Mouse (Mus musculus): ENCODE measurements around the gene Homer2. TPM values are rescaled to one million over a fixed set of nuclear protein-coding genes. Genes with fewer than 3 reads are reported as not detected.

Homer2 gene
- polyA plus RNA-seq, 1 experiment from 2014 or later: 80.4 TPM

- Histone ChIP-seq H3K36me3 (ENCODE audit: control insufficient read depth, insufficient read depth, low read length) (peaks cover 10% of the 10 kb centered on the region), H3K27ac (replicated peaks in 1 of 2; ENCODE audit: control insufficient read depth in 1 of 2, insufficient read depth in 1 of 2, low read depth in 2 of 2, low read length in 2 of 2) (no peak overlapping the region), H3K9ac (ENCODE audit: low read length) (no peak overlapping the region), H3K9me3 (ENCODE audit: control insufficient read depth, low read length) (no peaks in the 10 kb centered on the region), H3K27me3 (ENCODE audit: control insufficient read depth, insufficient read depth, low read length) (no peaks in the 10 kb centered on the region), H3K4me1 (ENCODE audit: control insufficient read depth in 2 of 2, insufficient read depth in 2 of 2, low read length in 2 of 2) (peaks cover 33 to 51% of the 10 kb centered on the region in 2 experiments), H3K4me3 (ENCODE audit: control insufficient read depth in 1 of 2, insufficient read depth in 1 of 2, low read depth in 1 of 2, low read length in 2 of 2) (no peak overlapping the region), H3K4me2 (ENCODE audit: low read length) (no peak overlapping the region)
- no peak for ATAC-seq (ENCODE audit: insufficient number of reproducible peaks, insufficient read depth, low FRiP score, low read depth)
- 90% methylated on average over 8 of the region's 8 CpGs for WGBS
Observed at GRCm38 (mm10) chr7:81649270-81649669, 58.1 kb downstream of the Homer2 start.

- no peak overlapping the region for H3K4me2 ChIP-seq (ENCODE audit: low read length)
- no peaks in the 10 kb centered on the region for H3K9me3 ChIP-seq (ENCODE audit: control insufficient read depth, low read length)
- peaks cover 27 to 44% of the 10 kb centered on the region in 2 experiments for H3K4me1 ChIP-seq (ENCODE audit: control insufficient read depth in 2 of 2, insufficient read depth in 2 of 2, low read length in 2 of 2)
- H3K36me3 ChIP-seq (ENCODE audit: control insufficient read depth, insufficient read depth, low read length): peaks cover 10% of the 10 kb centered on the region
- H3K9ac ChIP-seq (ENCODE audit: low read length): no peak overlapping the region
- no peak overlapping the region for H3K4me3 ChIP-seq (ENCODE audit: control insufficient read depth in 1 of 2, insufficient read depth in 1 of 2, low read depth in 1 of 2, low read length in 2 of 2)
- H3K27me3 ChIP-seq (ENCODE audit: control insufficient read depth, insufficient read depth, low read length): no peaks in the 10 kb centered on the region
- 76% methylated on average over 5 of the region's 5 CpGs for WGBS
- no peak for ATAC-seq (ENCODE audit: insufficient number of reproducible peaks, insufficient read depth, low FRiP score, low read depth)
- H3K27ac ChIP-seq (replicated peaks in 1 of 2; ENCODE audit: control insufficient read depth in 1 of 2, insufficient read depth in 1 of 2, low read depth in 2 of 2, low read length in 2 of 2): no peak overlapping the region
Observed at GRCm38 (mm10) chr7:81647959-81648358, 59.4 kb downstream of the Homer2 start.

GRCm38 (mm10) chr7:81644551-81645235 lies 62.6 kb downstream of the Homer2 start:
- no peaks in the 10 kb centered on the region for H3K27me3 ChIP-seq (ENCODE audit: control insufficient read depth, insufficient read depth, low read length)
- WGBS: 42% methylated on average over 7 of the region's 7 CpGs
- H3K36me3 ChIP-seq (ENCODE audit: control insufficient read depth, insufficient read depth, low read length): peaks cover 10% of the 10 kb centered on the region
- no peaks in the 10 kb centered on the region for H3K9me3 ChIP-seq (ENCODE audit: control insufficient read depth, low read length)
- H3K4me2 ChIP-seq (ENCODE audit: low read length): no peak overlapping the region
- H3K4me1 ChIP-seq (ENCODE audit: control insufficient read depth in 2 of 2, insufficient read depth in 2 of 2, low read length in 2 of 2): peaks cover 22 to 38% of the 10 kb centered on the region in 2 experiments
- no peak overlapping the region; the same call in 1 of the 2 replicates for H3K9ac ChIP-seq (ENCODE audit: low read length)
- no peak overlapping the region for H3K4me3 ChIP-seq (ENCODE audit: control insufficient read depth in 1 of 2, insufficient read depth in 1 of 2, low read depth in 1 of 2, low read length in 2 of 2)
- peak overlapping the region; percentile 40 to 53 for H3K27ac ChIP-seq (replicated peaks in 1 of 2; ENCODE audit: control insufficient read depth in 1 of 2, insufficient read depth in 1 of 2, low read depth in 2 of 2, low read length in 2 of 2)
- no peak for ATAC-seq (ENCODE audit: insufficient number of reproducible peaks, insufficient read depth, low FRiP score, low read depth)

GRCm38 (mm10) chr7:81641101-81641500 lies 66.2 kb downstream of the Homer2 start:
- ATAC-seq (ENCODE audit: insufficient number of reproducible peaks, insufficient read depth, low FRiP score, low read depth): peak; percentile 53; the same call in 1 of the 2 replicates
- no peak overlapping the region for H3K4me3 ChIP-seq (ENCODE audit: control insufficient read depth in 1 of 2, insufficient read depth in 1 of 2, low read depth in 1 of 2, low read length in 2 of 2)
- WGBS: 6% methylated on average over 6 of the region's 6 CpGs
- H3K36me3 ChIP-seq (ENCODE audit: control insufficient read depth, insufficient read depth, low read length): no peaks in the 10 kb centered on the region
- peaks cover 22 to 38% of the 10 kb centered on the region in 2 experiments for H3K4me1 ChIP-seq (ENCODE audit: control insufficient read depth in 2 of 2, insufficient read depth in 2 of 2, low read length in 2 of 2)
- H3K9ac ChIP-seq (ENCODE audit: low read length): no peak overlapping the region
- H3K27ac ChIP-seq (replicated peaks in 1 of 2; ENCODE audit: control insufficient read depth in 1 of 2, insufficient read depth in 1 of 2, low read depth in 2 of 2, low read length in 2 of 2): peak overlapping the region; percentile 47 to 53; a peak in 3 of 4 replicates
- no peak overlapping the region for H3K4me2 ChIP-seq (ENCODE audit: low read length)
- H3K27me3 ChIP-seq (ENCODE audit: control insufficient read depth, insufficient read depth, low read length): no peaks in the 10 kb centered on the region
- no peaks in the 10 kb centered on the region for H3K9me3 ChIP-seq (ENCODE audit: control insufficient read depth, low read length)

DNA sequence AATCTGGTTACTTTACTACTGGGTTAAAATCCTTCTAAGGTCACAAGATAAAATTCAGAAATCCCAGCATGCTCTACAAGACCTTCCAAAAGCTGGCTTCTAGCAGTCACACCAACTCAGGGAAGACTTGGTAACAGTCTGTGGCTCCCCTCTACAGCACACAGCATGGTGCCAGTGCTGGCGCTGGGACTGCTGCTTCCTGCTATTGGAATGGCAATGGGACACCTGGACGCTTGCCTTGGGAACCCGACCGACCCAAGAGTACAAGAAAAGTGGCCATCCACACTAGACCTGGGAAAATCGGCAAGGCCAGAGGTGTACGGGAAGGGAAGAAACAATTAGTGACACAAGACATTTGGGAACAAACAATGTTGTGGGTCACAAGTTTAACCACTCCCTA lies 74.7 kb downstream of the Homer2 start:
- Histone ChIP-seq H3K9ac (ENCODE audit: low read length) (no peak overlapping the region), H3K27me3 (ENCODE audit: control insufficient read depth, insufficient read depth, low read length) (no peaks in the 10 kb centered on the region), H3K27ac (replicated peaks in 1 of 2; ENCODE audit: control insufficient read depth in 1 of 2, insufficient read depth in 1 of 2, low read depth in 2 of 2, low read length in 2 of 2) (no peak overlapping the region), H3K4me1 (ENCODE audit: control insufficient read depth in 2 of 2, insufficient read depth in 2 of 2, low read length in 2 of 2) (no peaks in the 10 kb centered on the region), H3K4me2 (ENCODE audit: low read length) (no peak overlapping the region), H3K9me3 (ENCODE audit: control insufficient read depth, low read length) (no peaks in the 10 kb centered on the region), H3K4me3 (ENCODE audit: control insufficient read depth in 1 of 2, insufficient read depth in 1 of 2, low read depth in 1 of 2, low read length in 2 of 2) (no peak overlapping the region), H3K36me3 (ENCODE audit: control insufficient read depth, insufficient read depth, low read length) (peaks cover 9% of the 10 kb centered on the region; the same call in 1 of the 2 replicates)
- WGBS: 84% methylated on average over 6 of the region's 6 CpGs
- no peak for ATAC-seq (ENCODE audit: insufficient number of reproducible peaks, insufficient read depth, low FRiP score, low read depth)

- Histone ChIP-seq H3K4me2 (ENCODE audit: low read length) (no peak overlapping the region), H3K9ac (ENCODE audit: low read length) (no peak overlapping the region), H3K27me3 (ENCODE audit: control insufficient read depth, insufficient read depth, low read length) (no peaks in the 10 kb centered on the region), H3K27ac (replicated peaks in 1 of 2; ENCODE audit: control insufficient read depth in 1 of 2, insufficient read depth in 1 of 2, low read depth in 2 of 2, low read length in 2 of 2) (no peak overlapping the region), H3K36me3 (ENCODE audit: control insufficient read depth, insufficient read depth, low read length) (peaks cover 9% of the 10 kb centered on the region; the same call in 1 of the 2 replicates), H3K9me3 (ENCODE audit: control insufficient read depth, low read length) (0 out of 2 replicates have a peak, but pooled peaks cover 3% of the 10 kb centered on the region), H3K4me1 (ENCODE audit: control insufficient read depth in 2 of 2, insufficient read depth in 2 of 2, low read length in 2 of 2) (no peaks in the 10 kb centered on the region), H3K4me3 (ENCODE audit: control insufficient read depth in 1 of 2, insufficient read depth in 1 of 2, low read depth in 1 of 2, low read length in 2 of 2) (no peak overlapping the region)
- ATAC-seq (ENCODE audit: insufficient number of reproducible peaks, insufficient read depth, low FRiP score, low read depth): no peak
- 87% methylated on average over 8 of the region's 8 CpGs for WGBS
Observed at GRCm38 (mm10) chr7:81631261-81631660, 76.1 kb downstream of the Homer2 start.

GRCm38 (mm10) chr7:81626460-81626859 lies 80.9 kb downstream of the Homer2 start:
- no peak overlapping the region for H3K4me3 ChIP-seq (ENCODE audit: control insufficient read depth in 1 of 2, insufficient read depth in 1 of 2, low read depth in 1 of 2, low read length in 2 of 2)
- 86% methylated on average over 2 of the region's 2 CpGs for WGBS
- H3K9me3 ChIP-seq (ENCODE audit: control insufficient read depth, low read length): 0 out of 2 replicates have a peak, but pooled peaks cover 5% of the 10 kb centered on the region
- no peaks in the 10 kb centered on the region for H3K4me1 ChIP-seq (ENCODE audit: control insufficient read depth in 2 of 2, insufficient read depth in 2 of 2, low read length in 2 of 2)
- no peak overlapping the region for H3K9ac ChIP-seq (ENCODE audit: low read length)
- H3K27ac ChIP-seq (replicated peaks in 1 of 2; ENCODE audit: control insufficient read depth in 1 of 2, insufficient read depth in 1 of 2, low read depth in 2 of 2, low read length in 2 of 2): no peak overlapping the region
- H3K36me3 ChIP-seq (ENCODE audit: control insufficient read depth, insufficient read depth, low read length): peaks cover 6% of the 10 kb centered on the region
- no peak for ATAC-seq (ENCODE audit: insufficient number of reproducible peaks, insufficient read depth, low FRiP score, low read depth)
- H3K4me2 ChIP-seq (ENCODE audit: low read length): no peak overlapping the region
- H3K27me3 ChIP-seq (ENCODE audit: control insufficient read depth, insufficient read depth, low read length): no peaks in the 10 kb centered on the region
